Mouse (Mus musculus) CD4-positive, CD25-positive, alpha-beta regulatory T cell, adult 4 months (primary cell): Measurements from ENCODE around the gene Grcc10. TPM values are rescaled to one million over a fixed set of nuclear protein-coding genes. Genes with fewer than 3 reads are reported as not detected.
A peak's percentile ranks its signal among the peaks of the same experiment; 100 is the strongest.

Experiments
- ATAC-seq: one replicate; pipeline ENCODE4 v1.8.0; 2017
- polyA plus RNA-seq, 2 experiments: library from polyadenylated mRNA; unstranded; fragments of 100-300 nt; shearing (Covaris generic); gene quantifications; one replicate each; pipeline ENCODE4 v1.2.1; 2017

The Grcc10 gene
- polyA plus RNA-seq, 2 experiments from 2014 or later = 509 to 554 TPM

DNA sequence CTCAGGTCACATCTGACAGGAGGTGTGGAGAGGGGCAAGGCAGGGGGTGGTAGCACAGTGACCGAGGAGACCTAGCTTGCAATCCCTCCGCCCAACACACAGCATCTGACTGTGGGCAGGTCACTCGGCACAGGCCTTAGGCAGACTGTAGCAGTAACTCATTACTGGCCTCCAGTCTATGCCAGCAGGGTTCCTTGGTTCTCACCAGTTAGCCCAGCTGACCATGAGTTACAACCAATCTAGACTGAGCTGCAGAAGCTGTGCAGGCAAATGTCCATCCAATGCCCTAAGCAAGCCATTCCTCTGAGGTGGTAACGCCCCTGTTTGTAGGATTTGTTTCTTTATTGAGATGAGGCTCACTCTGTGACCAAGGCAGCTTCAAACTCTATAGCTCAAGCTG, 41.8 kb downstream of the Grcc10 start:
- ATAC-seq = no peak

- ATAC-seq = no peak
Observed at GRCm38 (mm10) chr6:124698751-124699150, 42.4 kb downstream of the Grcc10 start.

DNA sequence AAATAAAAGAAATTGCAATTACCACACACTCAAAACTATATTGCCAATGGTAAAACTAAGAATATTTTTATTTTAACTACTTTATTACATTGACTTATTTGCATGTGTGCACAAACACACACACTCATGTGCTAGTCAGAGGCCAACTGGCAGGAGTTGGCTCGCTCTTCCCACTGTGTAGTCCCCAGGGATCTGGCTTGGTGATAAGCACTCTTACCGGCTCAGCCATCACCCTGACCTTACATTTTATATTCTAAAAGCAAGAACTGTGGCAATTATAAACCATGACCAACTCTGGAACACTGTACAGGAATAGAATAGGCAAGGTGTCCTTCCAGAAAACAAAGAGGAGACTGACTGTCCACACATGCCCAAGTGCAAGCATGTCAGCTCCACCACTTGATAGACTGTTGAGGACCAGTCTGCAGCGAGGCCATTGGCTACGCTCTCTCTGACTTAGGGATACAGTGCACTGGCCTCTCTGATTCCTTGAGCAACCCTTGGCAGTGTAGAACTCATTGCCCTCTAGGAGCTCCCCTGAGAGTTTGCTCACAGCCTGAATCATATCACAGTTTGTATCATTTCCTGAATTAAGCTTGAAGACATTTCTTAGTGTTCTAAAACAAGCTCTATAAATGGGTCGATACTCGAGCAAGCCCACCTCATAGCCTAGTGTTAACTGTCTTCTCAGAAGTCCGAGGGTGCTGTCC, 44.6 kb downstream of the Grcc10 start:
- no peak for ATAC-seq

DNA sequence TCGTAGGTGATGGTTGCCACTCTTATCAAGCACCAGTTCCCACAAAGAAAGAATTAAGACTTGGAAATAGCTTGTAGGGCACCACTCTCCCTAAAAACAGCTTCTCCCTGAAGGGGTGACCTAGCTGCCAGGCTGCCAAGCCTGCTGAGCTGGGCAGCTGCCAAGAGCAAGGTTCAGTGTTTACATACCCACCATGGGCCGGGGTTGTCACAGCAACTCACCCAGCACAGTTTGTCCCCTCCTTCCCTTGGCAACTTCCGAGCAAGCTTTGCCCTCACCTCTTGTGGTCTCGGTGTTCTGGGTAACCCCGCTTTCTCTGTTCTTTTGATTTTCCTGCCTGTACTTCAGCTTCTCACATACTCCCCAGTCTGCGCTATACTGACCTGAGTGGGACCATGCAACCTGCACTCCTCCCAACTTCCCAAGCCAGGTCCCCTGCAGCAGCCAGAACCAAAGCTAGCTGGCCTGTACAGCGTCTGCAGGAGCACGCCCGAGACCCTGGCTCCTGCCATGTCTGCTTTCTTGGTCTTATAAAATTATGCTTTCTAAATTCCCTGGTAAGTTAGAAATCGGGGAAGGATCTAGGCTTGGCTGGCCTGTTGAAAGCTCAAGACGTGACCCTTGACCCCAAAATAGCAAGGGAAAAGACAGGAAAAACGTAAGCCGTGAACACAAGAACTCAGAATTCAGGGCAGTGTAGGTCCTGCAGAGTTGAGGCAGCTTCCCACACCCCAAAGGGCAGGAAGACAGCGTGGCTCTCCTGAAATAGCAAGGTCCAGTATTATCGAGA, 46.8 kb downstream of the Grcc10 start:
- peak; percentile 89 for ATAC-seq

GRCm38 (mm10) chr6:124693243-124693981, 47.8 kb downstream of the Grcc10 start:
- ATAC-seq = no peak

DNA sequence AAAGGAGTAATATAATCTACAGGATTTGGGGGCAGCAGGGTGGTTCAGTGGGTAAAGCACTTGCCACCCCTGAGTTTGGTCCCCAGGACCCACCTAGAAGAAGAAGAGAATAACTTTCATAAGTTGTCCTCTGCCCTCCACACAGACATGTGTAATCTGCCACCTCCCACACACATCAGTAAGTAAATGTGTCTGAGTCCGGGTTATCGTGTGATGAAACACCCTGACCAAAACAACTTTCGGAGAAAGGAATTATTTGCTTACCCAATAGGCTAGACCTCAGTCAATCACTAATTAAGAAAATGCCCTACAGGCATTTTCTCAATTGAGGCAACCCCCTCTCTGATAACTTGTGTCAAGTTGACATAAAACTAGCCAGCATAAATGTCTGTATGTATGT, 50.7 kb downstream of the Grcc10 start:
- no peak for ATAC-seq

Other genes with a start within 250 kb of the Grcc10 start
- not detected for gene C1rl, start 248.3 kb downstream of the Grcc10 start, polyA plus RNA-seq
- gene C1ra, start 229.0 kb downstream of the Grcc10 start, polyA plus RNA-seq = under 1 TPM; 0.19 to 0.39 TPM
- not detected for gene C1s1, start 199.0 kb downstream of the Grcc10 start, polyA plus RNA-seq
- not detected for gene C1rb, start 171.1 kb downstream of the Grcc10 start, polyA plus RNA-seq
- not detected for gene C1s2, start 105.3 kb downstream of the Grcc10 start, polyA plus RNA-seq
- 10 to 100 TPM; 33.5 to 35.0 TPM for gene Lpcat3, start 78.3 kb downstream of the Grcc10 start, polyA plus RNA-seq
- 100 to 1,000 TPM; 465 to 483 TPM for gene Emg1, start 29.2 kb downstream of the Grcc10 start, polyA plus RNA-seq
- 10 to 100 TPM; 56.1 to 59.9 TPM for gene Phb2, start 29.0 kb downstream of the Grcc10 start, polyA plus RNA-seq
- 100 to 1,000 TPM; 187 to 310 TPM for gene Ptpn6, start 2.7 kb downstream of the Grcc10 start, polyA plus RNA-seq
- gene Gm45234, start 14.6 kb upstream of the Grcc10 start, polyA plus RNA-seq = under 1 TPM in 1 of 2 experiments, not detected in 1; 0.36 TPM
- gene Atn1, start 15.2 kb upstream of the Grcc10 start, polyA plus RNA-seq = 1 to 10 TPM; 4.4 to 4.8 TPM
- gene Eno2, start 28.3 kb upstream of the Grcc10 start, polyA plus RNA-seq = 1 to 10 TPM; 3.0 to 9.9 TPM
- gene Lrrc23, start 38.4 kb upstream of the Grcc10 start, polyA plus RNA-seq = 1 to 10 TPM; 1.1 to 2.7 TPM
- 1 to 10 TPM; 1.7 to 3.4 TPM for gene Spsb2, start 67.3 kb upstream of the Grcc10 start, polyA plus RNA-seq
- 10 to 100 TPM; 65.7 to 90.0 TPM for gene Tpi1, start 72.9 kb upstream of the Grcc10 start, polyA plus RNA-seq
- gene Usp5, start 88.1 kb upstream of the Grcc10 start, polyA plus RNA-seq = 100 to 1,000 TPM in 1 of 2 experiments, 10 to 100 TPM in 1; 77.2 to 154 TPM
- 10 to 100 TPM in 1 of 2 experiments, 1 to 10 TPM in 1; 8.0 to 27.1 TPM for gene Cdca3, start 88.2 kb upstream of the Grcc10 start, polyA plus RNA-seq
- gene Gnb3, start 98.9 kb upstream of the Grcc10 start, polyA plus RNA-seq = not detected
- under 1 TPM in 1 of 2 experiments, not detected in 1; 0.11 TPM for gene P3h3, start 116.4 kb upstream of the Grcc10 start, polyA plus RNA-seq
- not detected for gene Gpr162, start 122.6 kb upstream of the Grcc10 start, polyA plus RNA-seq
- 100 to 1,000 TPM; 268 to 648 TPM for gene Cd4, start 146.8 kb upstream of the Grcc10 start, polyA plus RNA-seq
- gene Lag3, start 170.3 kb upstream of the Grcc10 start, polyA plus RNA-seq = 10 to 100 TPM; 19.0 to 29.0 TPM
- gene Ptms, start 178.7 kb upstream of the Grcc10 start, polyA plus RNA-seq = 10 to 100 TPM in 1 of 2 experiments, 1 to 10 TPM in 1; 5.4 to 10.6 TPM
- 10 to 100 TPM; 39.0 to 40.7 TPM for gene Mlf2, start 190.0 kb upstream of the Grcc10 start, polyA plus RNA-seq
- gene Cops7a, start 224.2 kb upstream of the Grcc10 start, polyA plus RNA-seq = 10 to 100 TPM; 66.2 to 93.4 TPM